Mouse (Mus musculus) forebrain, embryonic 12.5 days (tissue): ENCODE data around the gene Usp34. TPM values are rescaled to one million over a fixed set of nuclear protein-coding genes. Genes with fewer than 3 reads are reported as not detected.

Experiments
- ATAC-seq: fragments of 200-750 bp; cut with Nextera tagmentation; 2 replicates; pipeline ENCODE4 v1.8.0; 2017; ENCODE audit warnings: moderate TSS enrichment; ENCODE audit not compliant: low FRiP score
- H3K27ac ChIP-seq: fragments of 300-500 bp; sonication (generic); 2 replicates; pipeline ENCODE4 v1.5.1; 2016; ENCODE audit warnings: mild to moderate bottlenecking
- H3K27me3 ChIP-seq: fragments of 300-500 bp; sonication (generic); 2 replicates; pipeline ENCODE4 v1.6.1; 2016; ENCODE audit warnings: mild to moderate bottlenecking
- H3K36me3 ChIP-seq: fragments of 300-500 bp; sonication (generic); replicated peaks from 2 replicates; pipeline ENCODE4 v1.6.1; 2016; ENCODE audit warnings: mild to moderate bottlenecking
- H3K4me1 ChIP-seq: fragments of 300-500 bp; sonication (generic); 2 replicates; pipeline ENCODE4 v1.6.1; 2016
- H3K4me2 ChIP-seq: fragments of 300-500 bp; sonication (generic); 2 replicates; pipeline ENCODE4 v1.6.1; 2016; ENCODE audit warnings: mild to moderate bottlenecking, moderate library complexity
- H3K4me3 ChIP-seq: fragments of 300-500 bp; sonication (generic); replicated peaks from 2 replicates; pipeline ENCODE4 v1.5.1; 2016; ENCODE audit warnings: mild to moderate bottlenecking
- H3K9ac ChIP-seq: fragments of 300-500 bp; sonication (generic); 2 replicates; pipeline ENCODE4 v1.6.1; 2016; ENCODE audit warnings: mild to moderate bottlenecking
- H3K9me3 ChIP-seq: fragments of 300-500 bp; sonication (generic); 2 replicates; pipeline ENCODE4 v1.6.1; 2016
- WGBS: fragments of 180-500 bp; shearing (Covaris S2); methylation state at CpG from one replicate; pipeline ENCODE4 v1.1.7; 2016; 5-methylcytosine and 5-hydroxymethylcytosine counted together
- polyA plus RNA-seq: library from polyadenylated mRNA; unstranded; fragments of >200 nt; fragmentation: Nextera tagmentation; extraction: Ambion mirVana; gene quantifications from 2 replicates; pipeline ENCODE4 v1.2.1, GENCODE M21; 2016

The Usp34 gene
- polyA plus RNA-seq, 1 experiment from 2014 or later: 32.1 TPM

DNA sequence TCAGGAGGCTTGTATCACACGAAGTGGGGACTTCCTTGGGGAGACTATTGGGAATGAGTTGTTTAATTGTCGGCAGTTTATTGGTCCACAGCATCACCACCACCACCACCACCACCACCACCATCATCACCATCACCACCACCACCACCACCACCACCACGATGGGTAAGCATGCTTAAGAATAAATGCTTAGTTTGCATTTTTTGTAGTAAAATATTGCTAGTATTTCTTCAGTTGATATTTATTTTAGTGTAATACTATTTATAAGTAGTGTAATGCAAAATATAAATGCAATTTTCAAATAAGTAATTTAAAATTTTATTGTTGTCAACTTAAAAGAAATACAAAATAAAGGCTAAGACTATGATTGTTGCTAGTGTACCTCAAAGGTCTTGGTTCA, 57.7 kb downstream of the Usp34 start:
- H3K9ac ChIP-seq: no peak overlapping the region
- no peak overlapping the region for H3K27ac ChIP-seq
- H3K9me3 ChIP-seq: no peaks in the 10 kb centered on the region
- no peaks in the 10 kb centered on the region for H3K4me1 ChIP-seq
- ATAC-seq: no peak
- WGBS: 87% methylated on average over 3 of the region's 3 CpGs
- no peak overlapping the region for H3K4me3 ChIP-seq
- H3K27me3 ChIP-seq: no peaks in the 10 kb centered on the region
- peaks cover 27% of the 10 kb centered on the region for H3K36me3 ChIP-seq
- no peak overlapping the region for H3K4me2 ChIP-seq

DNA sequence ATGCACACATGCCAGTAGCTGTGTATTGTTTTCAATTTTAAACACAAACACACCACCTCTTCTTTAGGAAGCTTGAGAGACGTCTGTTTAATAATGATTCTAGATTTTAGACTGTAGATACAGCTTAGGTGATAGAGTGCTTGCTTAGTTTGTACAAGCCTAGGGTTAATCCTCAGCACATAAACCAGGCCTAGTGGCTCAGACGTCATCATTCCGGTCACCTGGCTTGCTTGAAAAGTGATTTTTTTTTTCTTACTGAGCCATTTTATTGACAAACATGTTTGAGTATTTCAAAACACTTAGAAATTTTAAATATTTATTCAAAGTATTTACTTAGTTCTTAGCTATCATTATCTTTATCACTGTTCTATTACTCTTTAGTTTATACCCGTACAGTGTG, 65.3 kb downstream of the Usp34 start:
- no peaks in the 10 kb centered on the region for H3K9me3 ChIP-seq
- no peak overlapping the region for H3K4me3 ChIP-seq
- no peak overlapping the region for H3K9ac ChIP-seq
- no peak overlapping the region for H3K4me2 ChIP-seq
- H3K27ac ChIP-seq: no peak overlapping the region
- WGBS: 91% methylated on average over 4 of the region's 4 CpGs
- no peaks in the 10 kb centered on the region for H3K4me1 ChIP-seq
- no peaks in the 10 kb centered on the region for H3K27me3 ChIP-seq
- H3K36me3 ChIP-seq: peaks cover 28% of the 10 kb centered on the region
- no peak for ATAC-seq

DNA sequence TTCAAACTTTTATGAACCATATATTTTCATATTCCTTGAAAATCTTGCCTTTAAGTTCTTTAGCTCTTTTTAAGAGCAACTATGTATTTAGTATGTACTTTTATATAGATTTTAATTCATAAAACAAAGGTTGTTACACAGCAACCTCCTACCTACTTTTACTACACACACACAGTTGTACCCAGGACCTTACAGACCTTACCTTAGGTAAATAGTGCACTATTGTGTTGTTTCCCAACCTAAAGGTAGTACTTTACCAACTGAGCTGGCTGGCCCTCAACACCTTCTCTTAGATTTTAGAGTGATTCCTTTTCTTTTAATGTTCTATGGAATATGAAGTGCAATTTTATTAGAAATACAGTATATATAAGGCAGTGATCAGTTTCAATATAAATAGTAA, 65.8 kb downstream of the Usp34 start:
- Histone ChIP-seq H3K4me1 (no peaks in the 10 kb centered on the region), H3K4me3 (no peak overlapping the region), H3K27me3 (no peaks in the 10 kb centered on the region), H3K4me2 (no peak overlapping the region), H3K27ac (no peak overlapping the region), H3K9ac (no peak overlapping the region), H3K36me3 (peaks cover 28% of the 10 kb centered on the region), H3K9me3 (no peaks in the 10 kb centered on the region)
- no peak for ATAC-seq

DNA sequence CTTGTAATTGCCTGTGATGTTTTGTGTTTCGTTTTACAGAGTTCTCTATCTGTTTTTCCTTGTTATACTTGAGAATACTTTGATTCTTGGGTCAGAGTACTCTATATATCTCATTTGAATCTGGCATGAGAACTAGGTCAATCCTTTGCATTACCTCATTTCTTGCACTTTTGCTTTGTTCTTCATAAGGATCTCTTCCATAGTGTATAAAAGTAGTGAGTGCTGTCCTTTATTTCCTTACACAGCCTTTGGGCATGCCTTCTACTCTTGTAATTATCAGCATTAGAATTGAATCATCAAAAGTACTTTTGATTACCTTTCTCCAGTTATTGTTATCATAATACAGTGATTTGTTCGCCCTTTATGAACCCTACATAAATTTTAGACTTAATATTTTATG, 73.4 kb downstream of the Usp34 start:
- Histone ChIP-seq H3K4me1 (no peaks in the 10 kb centered on the region), H3K4me3 (no peak overlapping the region), H3K27ac (no peak overlapping the region), H3K27me3 (no peaks in the 10 kb centered on the region), H3K36me3 (peaks cover 33% of the 10 kb centered on the region), H3K9me3 (no peaks in the 10 kb centered on the region), H3K4me2 (no peak overlapping the region), H3K9ac (no peak overlapping the region)
- ATAC-seq: no peak
- 94% methylated on average over 2 of the region's 2 CpGs for whole genome bisulfite sequencing

DNA sequence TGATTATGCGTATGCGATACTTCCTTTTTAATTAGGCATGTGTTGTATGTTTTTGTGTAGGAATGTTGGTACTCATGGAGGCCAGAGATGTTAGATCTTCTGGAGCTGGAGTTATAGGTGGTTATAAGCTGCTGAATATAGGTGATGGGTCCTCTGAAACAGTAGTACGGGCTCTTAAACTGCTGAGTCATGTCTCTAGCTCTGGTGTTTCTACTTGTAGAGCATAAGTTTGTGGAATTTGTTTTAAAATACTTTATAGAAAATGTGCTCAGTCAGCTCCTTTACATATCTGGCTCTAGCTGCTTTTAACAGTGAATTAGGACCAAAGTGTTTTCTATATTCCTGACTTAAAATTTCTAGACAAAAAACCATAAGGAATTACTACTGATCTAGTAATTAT, 73.9 kb downstream of the Usp34 start:
- Histone ChIP-seq H3K9ac (no peak overlapping the region), H3K4me1 (no peaks in the 10 kb centered on the region), H3K4me3 (no peak overlapping the region), H3K27ac (no peak overlapping the region), H3K27me3 (no peaks in the 10 kb centered on the region), H3K4me2 (no peak overlapping the region), H3K9me3 (no peaks in the 10 kb centered on the region), H3K36me3 (peaks cover 28% of the 10 kb centered on the region)
- ATAC-seq: no peak
- 94% methylated on average over 3 of the region's 3 CpGs for whole genome bisulfite sequencing

DNA sequence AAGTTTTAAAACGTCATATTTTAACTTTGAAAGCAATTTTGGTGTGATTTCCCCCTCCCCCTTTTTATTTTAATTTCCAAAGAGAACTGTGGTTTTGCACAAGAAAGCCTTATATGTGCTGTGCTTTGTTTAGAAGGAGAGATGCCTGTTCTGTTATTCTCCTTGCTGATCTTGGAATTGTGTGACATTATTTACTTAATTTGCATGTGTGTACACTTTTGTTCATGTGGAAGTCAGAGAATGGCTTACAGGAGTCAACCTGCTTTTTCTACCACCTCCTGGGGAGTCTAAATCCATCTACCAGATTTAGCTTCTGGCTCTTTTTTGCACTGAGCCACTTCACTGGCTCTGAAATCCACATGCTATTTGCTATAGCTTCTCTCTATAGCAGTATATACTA, 76.1 kb downstream of the Usp34 start:
- Histone ChIP-seq H3K4me3 (no peak overlapping the region), H3K9ac (no peak overlapping the region), H3K4me2 (no peak overlapping the region), H3K9me3 (no peaks in the 10 kb centered on the region), H3K27me3 (no peaks in the 10 kb centered on the region), H3K27ac (no peak overlapping the region), H3K36me3 (peaks cover 22% of the 10 kb centered on the region), H3K4me1 (no peaks in the 10 kb centered on the region)
- ATAC-seq: no peak
- WGBS: 84% methylated on average over 1 of the region's 1 CpGs

DNA sequence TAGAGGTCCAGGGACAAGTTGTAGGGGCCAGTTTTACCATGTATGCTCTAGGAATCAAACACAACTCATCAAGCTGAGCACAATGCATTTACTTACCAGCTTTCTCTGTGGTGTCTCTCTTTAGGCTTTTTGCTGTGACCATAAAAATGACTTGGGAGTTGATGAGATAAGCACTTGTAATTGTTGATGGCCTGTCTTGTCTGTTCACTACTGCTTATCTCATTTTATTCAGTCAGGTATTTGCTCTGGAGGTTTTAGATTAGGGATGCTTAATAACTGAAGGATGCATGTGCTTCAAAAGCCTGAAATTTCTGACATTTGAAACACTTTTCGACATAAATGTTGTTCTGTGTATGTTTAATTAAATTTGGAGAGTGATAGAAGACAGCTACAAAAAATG, 83.0 kb downstream of the Usp34 start:
- H3K36me3 ChIP-seq: peaks cover 25% of the 10 kb centered on the region
- ATAC-seq: no peak

DNA sequence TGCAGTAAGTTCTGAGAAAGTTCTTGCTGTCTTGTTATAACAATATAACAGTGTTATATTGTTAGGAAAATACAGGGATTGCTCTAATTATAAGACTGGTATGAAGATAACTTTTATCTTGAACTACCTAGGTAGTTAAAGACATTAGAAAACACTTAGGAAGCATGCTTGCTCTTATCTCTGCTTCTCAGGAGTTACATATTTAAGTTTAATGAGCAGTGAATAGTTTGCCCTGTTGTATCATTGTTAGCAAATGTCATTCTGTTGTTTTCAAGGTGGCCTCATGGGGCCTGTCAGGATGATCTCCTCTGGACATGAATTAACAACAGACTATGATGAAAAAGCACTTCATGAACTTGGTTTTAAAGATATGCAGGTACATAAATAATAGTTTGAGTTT, 85.9 kb downstream of the Usp34 start:
- Histone ChIP-seq H3K9me3 (no peaks in the 10 kb centered on the region), H3K9ac (no peak overlapping the region), H3K27me3 (no peaks in the 10 kb centered on the region), H3K27ac (no peak overlapping the region), H3K4me2 (no peak overlapping the region), H3K36me3 (peaks cover 43% of the 10 kb centered on the region), H3K4me1 (no peaks in the 10 kb centered on the region), H3K4me3 (no peak overlapping the region)
- ATAC-seq: no peak

More for the DNA sequence above, 83.0 kb downstream of the Usp34 start:
- Histone ChIP-seq H3K27me3 (no peaks in the 10 kb centered on the region), H3K4me2 (no peak overlapping the region), H3K4me3 (no peak overlapping the region), H3K4me1 (no peaks in the 10 kb centered on the region), H3K9me3 (no peaks in the 10 kb centered on the region), H3K27ac (no peak overlapping the region), H3K9ac (no peak overlapping the region)
- 91% methylated on average over 1 of the region's 1 CpGs for WGBS

DNA sequence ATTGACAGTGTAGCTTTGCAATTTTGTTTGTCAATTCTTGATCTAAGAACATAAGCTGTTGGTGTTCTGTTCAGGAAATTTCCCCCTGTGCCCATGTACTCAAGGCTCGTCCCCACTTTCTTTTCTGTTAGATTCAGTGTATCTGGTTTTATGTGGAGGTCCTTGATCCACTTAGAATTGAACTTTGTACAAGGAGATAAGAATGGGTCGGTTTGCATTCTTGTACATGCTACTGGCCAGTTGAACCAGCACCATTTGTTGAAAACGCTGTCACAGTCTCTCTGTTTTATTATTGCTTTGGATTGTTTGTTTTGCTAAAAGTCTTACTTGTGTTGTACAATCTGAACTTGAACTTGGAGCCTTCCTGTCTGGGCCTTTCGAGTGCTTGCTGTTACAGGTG, 89.9 kb downstream of the Usp34 start:
- no peak overlapping the region for H3K4me2 ChIP-seq
- H3K9me3 ChIP-seq: no peaks in the 10 kb centered on the region
- no peaks in the 10 kb centered on the region for H3K27me3 ChIP-seq
- no peak overlapping the region for H3K27ac ChIP-seq
- H3K36me3 ChIP-seq: peaks cover 53% of the 10 kb centered on the region
- H3K4me3 ChIP-seq: no peak overlapping the region
- H3K4me1 ChIP-seq: no peaks in the 10 kb centered on the region
- ATAC-seq: no peak
- WGBS: 93% methylated on average over 4 of the region's 4 CpGs
- H3K9ac ChIP-seq: no peak overlapping the region

DNA sequence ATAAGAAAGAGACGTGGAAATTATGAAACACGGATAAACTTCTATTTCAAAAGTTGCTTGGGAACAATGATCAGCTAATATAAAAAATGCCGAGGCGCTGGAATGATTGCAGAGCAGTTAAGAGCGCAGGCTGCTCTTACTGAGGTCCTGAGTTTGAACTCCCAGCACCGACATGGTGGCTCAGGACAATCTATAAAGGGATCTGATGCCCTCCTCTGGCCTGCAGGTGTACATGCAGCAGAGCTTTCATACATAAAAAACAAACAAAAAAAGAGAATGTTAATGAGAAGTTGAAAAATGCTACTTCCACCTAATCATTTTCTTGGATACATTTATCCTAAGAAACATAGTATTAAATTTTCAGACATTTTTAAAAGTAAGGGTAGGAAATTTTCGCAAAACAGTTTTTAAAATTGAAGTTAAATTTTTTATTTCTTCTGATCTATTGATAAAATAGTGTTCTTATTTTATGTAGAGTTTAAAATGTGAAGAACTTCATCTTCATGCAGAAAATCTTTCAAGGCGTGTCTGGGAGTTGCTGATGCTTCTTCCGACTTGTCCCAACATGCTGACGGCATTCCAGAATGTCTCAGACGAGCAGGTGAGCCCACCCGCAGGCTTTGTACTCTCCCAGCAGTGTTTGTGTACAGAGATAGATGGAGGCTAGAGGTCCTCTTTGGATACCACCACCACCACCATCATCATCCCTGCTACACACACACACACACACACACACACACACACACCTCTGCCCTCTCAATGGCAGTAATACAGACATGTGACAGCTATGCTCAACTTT, 94.5 kb downstream of the Usp34 start:
- H3K9ac ChIP-seq: no peak overlapping the region
- no peaks in the 10 kb centered on the region for H3K4me1 ChIP-seq
- H3K9me3 ChIP-seq: no peaks in the 10 kb centered on the region
- no peak overlapping the region for H3K4me2 ChIP-seq
- no peaks in the 10 kb centered on the region for H3K27me3 ChIP-seq
- H3K36me3 ChIP-seq: peaks cover 50% of the 10 kb centered on the region
- 90% methylated on average over 12 of the region's 12 CpGs for WGBS
- H3K27ac ChIP-seq: no peak overlapping the region
- no peak overlapping the region for H3K4me3 ChIP-seq
- ATAC-seq: no peak

DNA sequence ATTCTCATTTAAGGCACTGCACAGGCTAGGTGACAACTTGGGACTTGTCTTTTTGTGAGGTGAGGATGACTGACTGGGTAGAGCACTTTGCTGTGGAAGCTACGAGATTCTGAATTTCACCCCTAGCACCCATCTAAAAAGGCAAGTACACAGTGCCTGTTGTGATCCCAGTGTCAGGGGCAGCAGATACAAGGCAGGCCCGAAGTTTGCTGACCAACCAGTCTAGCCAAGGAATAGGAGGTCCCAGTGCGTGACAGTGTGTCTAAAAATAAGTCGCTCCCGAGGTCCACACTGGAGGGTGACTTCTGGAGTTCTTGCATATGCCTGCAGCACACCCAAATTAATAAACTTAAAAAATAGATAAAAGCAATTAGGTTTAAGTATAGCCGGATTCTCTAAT, 121.6 kb downstream of the Usp34 start:
- no peaks in the 10 kb centered on the region for H3K9me3 ChIP-seq
- no peak overlapping the region for H3K27ac ChIP-seq
- H3K4me1 ChIP-seq: no peaks in the 10 kb centered on the region
- 93% methylated on average over 6 of the region's 6 CpGs for WGBS
- H3K4me2 ChIP-seq: no peak overlapping the region
- ATAC-seq: no peak
- H3K36me3 ChIP-seq: peaks cover 47% of the 10 kb centered on the region
- H3K4me3 ChIP-seq: no peak overlapping the region
- H3K27me3 ChIP-seq: no peaks in the 10 kb centered on the region
- H3K9ac ChIP-seq: no peak overlapping the region

DNA sequence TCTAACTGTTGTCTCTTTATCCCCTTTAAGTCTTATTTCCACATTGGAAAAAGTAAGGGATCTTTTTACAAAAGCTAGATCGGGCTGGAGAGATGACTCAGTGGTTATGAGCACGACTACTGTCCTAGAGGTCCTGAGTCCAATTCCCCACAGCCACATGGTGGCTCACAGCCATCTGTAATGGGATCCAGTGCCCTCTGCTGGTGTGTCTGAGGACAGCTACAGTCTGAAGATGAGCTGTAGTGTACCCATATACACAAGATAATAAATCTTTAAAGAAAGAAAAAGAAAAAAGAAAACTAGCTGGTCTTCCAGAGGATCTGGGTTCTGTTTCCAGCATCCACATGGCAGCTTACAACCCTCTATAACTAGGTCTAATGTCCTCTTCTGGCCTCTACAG, 123.3 kb downstream of the Usp34 start:
- Histone ChIP-seq H3K4me2 (no peak overlapping the region), H3K9me3 (no peaks in the 10 kb centered on the region), H3K27me3 (no peaks in the 10 kb centered on the region), H3K27ac (no peak overlapping the region), H3K36me3 (peaks cover 59% of the 10 kb centered on the region), H3K9ac (no peak overlapping the region), H3K4me1 (no peaks in the 10 kb centered on the region), H3K4me3 (no peak overlapping the region)
- ATAC-seq: no peak
- 85% methylated on average over 2 of the region's 2 CpGs for WGBS

DNA sequence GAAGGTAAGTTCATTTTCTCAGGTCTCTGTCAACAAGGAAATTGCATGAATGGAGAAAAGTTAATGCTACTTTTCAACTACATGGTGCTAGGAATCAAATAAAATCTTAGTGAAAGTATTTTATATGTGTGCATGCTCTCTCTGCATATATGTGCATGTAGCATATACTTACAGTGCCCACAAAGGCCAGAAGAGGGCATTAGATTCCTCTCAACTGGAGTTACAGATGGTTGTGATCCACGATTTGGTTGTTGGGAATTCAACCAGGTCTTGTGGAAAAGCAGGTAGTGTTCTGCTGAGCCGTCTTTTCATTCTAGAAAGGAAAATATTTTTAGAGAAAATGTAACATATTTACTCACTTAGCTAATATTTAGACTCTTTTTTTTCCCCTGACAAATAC, 129.4 kb downstream of the Usp34 start:
- no peak for ATAC-seq
- no peak overlapping the region for H3K4me2 ChIP-seq
- H3K9me3 ChIP-seq: no peaks in the 10 kb centered on the region
- no peak overlapping the region for H3K9ac ChIP-seq
- no peak overlapping the region for H3K4me3 ChIP-seq
- H3K4me1 ChIP-seq: no peaks in the 10 kb centered on the region
- H3K36me3 ChIP-seq: peaks cover 72% of the 10 kb centered on the region
- 88% methylated on average over 2 of the region's 2 CpGs for WGBS
- H3K27ac ChIP-seq: no peak overlapping the region
- no peaks in the 10 kb centered on the region for H3K27me3 ChIP-seq
